Mouse (Mus musculus) frontal cortex, adult 2 months (tissue): ENCODE measurements around the gene Sncg. TPM values are rescaled to one million over a fixed set of nuclear protein-coding genes. Genes with fewer than 3 reads are reported as not detected.
"Not testable (repeated sequence)": the region's sequence is repeated elsewhere in the genome, so short reads cannot be mapped to it uniquely, and the experiment has no call there.

Source experiments
- DNase-seq, 2 experiments: peaks; one replicate each; pipeline ENCODE4 v3.0.0; 2022; ENCODE audit warnings: low spot score in 1 of 2; ENCODE audit errors: extremely low spot score in 1 of 2
- polyA plus RNA-seq: library from polyadenylated mRNA; depleted of rRNA; stranded (reverse); fragments of >200 nt; gene quantifications from 2 replicates; pipeline ENCODE4 v1.2.3, GENCODE M21; 2012

Gene Sncg
- polyA plus RNA-seq, 1 experiment = 10.5 TPM

- no peak for DNase-seq
Observed at GRCm38 (mm10) chr14:34371763-34372162, 2.8 kb downstream of the Sncg start.

- DNase-seq = no peak
Observed at GRCm38 (mm10) chr14:34370921-34371320, 3.7 kb downstream of the Sncg start.

- no peak for DNase-seq
Observed at GRCm38 (mm10) chr14:34370203-34370602, 4.4 kb downstream of the Sncg start.

- DNase-seq = no peak
Observed at GRCm38 (mm10) chr14:34365147-34365507, 9.5 kb downstream of the Sncg start.

- DNase-seq = not testable (repeated sequence)
Observed at GRCm38 (mm10) chr14:34364254-34365146, 10.1 kb downstream of the Sncg start.

- peak in 1 of 2 experiments; percentile 47 for DNase-seq
Observed at GRCm38 (mm10) chr14:34363490-34364253, 10.9 kb downstream of the Sncg start.

- peak; percentile 44 to 80 for DNase-seq
Observed at GRCm38 (mm10) chr14:34362726-34363445, 11.7 kb downstream of the Sncg start.

- no peak for DNase-seq
Observed at GRCm38 (mm10) chr14:34362135-34362534, 12.5 kb downstream of the Sncg start.

GRCm38 (mm10) chr14:34360251-34360650 lies 14.3 kb downstream of the Sncg start:
- no peak for DNase-seq

GRCm38 (mm10) chr14:34359676-34360244 lies 14.8 kb downstream of the Sncg start:
- DNase-seq = no peak

- peak in 1 of 2 experiments; percentile 45 for DNase-seq
Observed at GRCm38 (mm10) chr14:34357671-34358455, 16.7 kb downstream of the Sncg start.

- DNase-seq = no peak
Observed at GRCm38 (mm10) chr14:34355301-34355700, 19.3 kb downstream of the Sncg start, which contains the start of gene Fam25c. Fam25c (minus strand) TSS chr14:34355433.

GRCm38 (mm10) chr14:34354456-34354855 lies 20.1 kb downstream of the Sncg start:
- no peak for DNase-seq

- no peak for DNase-seq
Observed at GRCm38 (mm10) chr14:34353326-34353725, 21.3 kb downstream of the Sncg start.

- DNase-seq = no peak
Observed at GRCm38 (mm10) chr14:34352523-34352922, 22.1 kb downstream of the Sncg start.

- DNase-seq = no peak
Observed at GRCm38 (mm10) chr14:34351660-34352059, 22.9 kb downstream of the Sncg start.

GRCm38 (mm10) chr14:34349007-34349406 lies 25.6 kb downstream of the Sncg start:
- no peak for DNase-seq

- DNase-seq = no peak
Observed at GRCm38 (mm10) chr14:34348301-34348700, 26.3 kb downstream of the Sncg start.

GRCm38 (mm10) chr14:34347084-34347483 lies 27.5 kb downstream of the Sncg start:
- DNase-seq = no peak
